Mouse (Mus musculus) gastrocnemius, postnatal 25 days (tissue): ENCODE data around the gene Prrg3. TPM values are rescaled to one million over a fixed set of nuclear protein-coding genes. Genes with fewer than 3 reads are reported as not detected.
"Not testable (repeated sequence)": the region's sequence is repeated elsewhere in the genome, so short reads cannot be mapped to it uniquely, and the experiment has no call there.

Experiments
- DNase-seq: peaks from one replicate; pipeline ENCODE4 v3.0.0; 2022
- long read RNA-seq, 2 experiments: library from polyadenylated mRNA; stranded (forward); transcript quantifications; one replicate each; pipeline ENCODE4 v2.0.0; 2021
- total RNA-seq, 2 experiments: library from RNA; stranded (reverse); gene quantifications; 1 replicate in 1 of 2; 2 replicates in 1 of 2; pipeline ENCODE4 v1.2.3; 2021

Prrg3 gene
- 1 to 10 TPM; 3.7 to 5.7 TPM for total RNA-seq
- long read RNA-seq, experiment 1: 0 reads
- long read RNA-seq, experiment 2, partial matches to known transcripts: 0 of 3 reads
- long read RNA-seq, experiment 2, other reads (novel, unspliced or antisense): 3 of 3 reads

- DNase-seq: peak; percentile 70
Measured at GRCm38 (mm10) chrX:71962073-71963051, at the start of gene Prrg3. Gene Prrg3, plus strand, starts transcription at chrX:71962624.

- no peak for DNase-seq
Measured at GRCm38 (mm10) chrX:71946631-71947030, 15.8 kb upstream of the Prrg3 start.

- no peak for DNase-seq
Measured at GRCm38 (mm10) chrX:71958366-71958765, 4.1 kb upstream of the Prrg3 start.

- DNase-seq: no peak
Measured at GRCm38 (mm10) chrX:71963275-71963912, 970 bp downstream of the Prrg3 start.

GRCm38 (mm10) chrX:71968216-71968615, 5.8 kb downstream of the Prrg3 start:
- DNase-seq: no peak

- no peak for DNase-seq
Measured at GRCm38 (mm10) chrX:71968816-71969215, 6.4 kb downstream of the Prrg3 start.

- DNase-seq: no peak
Measured at GRCm38 (mm10) chrX:71971325-71971724, 8.9 kb downstream of the Prrg3 start.

- no peak for DNase-seq
Measured at GRCm38 (mm10) chrX:71972686-71973085, 10.3 kb downstream of the Prrg3 start, which contains the start of gene Fate1. Gene Fate1, plus strand, starts transcription at chrX:71972986.

GRCm38 (mm10) chrX:71977681-71978080, 15.3 kb downstream of the Prrg3 start:
- not testable (repeated sequence) for DNase-seq

GRCm38 (mm10) chrX:71980443-71980842, 18.0 kb downstream of the Prrg3 start:
- no peak for DNase-seq

- DNase-seq: no peak
Measured at GRCm38 (mm10) chrX:71981322-71981721, 18.9 kb downstream of the Prrg3 start.

GRCm38 (mm10) chrX:71983205-71983604, 20.8 kb downstream of the Prrg3 start:
- no peak for DNase-seq

GRCm38 (mm10) chrX:71983775-71984174, 21.4 kb downstream of the Prrg3 start:
- DNase-seq: no peak

- no peak for DNase-seq
Measured at GRCm38 (mm10) chrX:71991549-71991948, 29.1 kb downstream of the Prrg3 start, which contains the start of gene Cnga2. Gene Cnga2, plus strand, starts transcription at chrX:71991849.

GRCm38 (mm10) chrX:71995972-71996371, 33.5 kb downstream of the Prrg3 start:
- DNase-seq: no peak

- no peak for DNase-seq
Measured at GRCm38 (mm10) chrX:72009930-72010329, 47.5 kb downstream of the Prrg3 start.

- no peak for DNase-seq
Measured at GRCm38 (mm10) chrX:72012236-72012635, 49.8 kb downstream of the Prrg3 start.

- DNase-seq: no peak
Measured at GRCm38 (mm10) chrX:72012804-72013203, 50.4 kb downstream of the Prrg3 start.

- no peak for DNase-seq
Measured at GRCm38 (mm10) chrX:72022241-72022640, 59.8 kb downstream of the Prrg3 start.
